Mouse (Mus musculus): ENCODE data around the gene Plcxd2. TPM values are rescaled to one million over a fixed set of nuclear protein-coding genes. Genes with fewer than 3 reads are reported as not detected.

Gene Plcxd2
- polyA plus RNA-seq, 1 experiment from 2014 or later: 16.2 TPM

DNA sequence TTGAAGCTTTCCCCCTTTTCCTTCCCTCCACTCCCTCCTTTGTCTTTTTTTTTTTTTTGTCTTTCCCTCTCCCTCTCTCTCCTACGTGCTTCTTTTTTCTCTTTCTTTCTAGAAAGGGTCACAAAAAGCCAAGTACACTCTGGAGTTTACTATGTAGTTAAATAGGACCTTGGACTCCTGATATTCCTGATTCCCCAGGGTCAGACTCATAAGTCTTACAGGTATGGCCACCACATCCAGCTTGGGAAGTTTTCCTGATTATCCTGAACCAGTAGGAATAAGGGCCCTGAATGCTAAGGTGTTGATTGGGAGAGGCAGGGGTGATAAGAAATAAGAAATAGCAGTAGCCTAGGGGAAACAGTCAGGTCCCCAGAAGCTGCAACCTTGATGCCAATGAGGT lies 9.3 kb upstream of the Plcxd2 start:
- Histone ChIP-seq H3K27ac (ENCODE audit: low read length) (no peak overlapping the region), H3K36me3 (ENCODE audit: control insufficient read depth, insufficient read depth, low read length) (no peaks in the 10 kb centered on the region), H3K9ac (ENCODE audit: low read depth, low read length) (no peak overlapping the region), H3K27me3 (ENCODE audit: control insufficient read depth, insufficient read depth, low read depth, low read length) (no peaks in the 10 kb centered on the region), H3K4me2 (ENCODE audit: low read length) (no peak overlapping the region), H3K4me3 (ENCODE audit: low read depth, low read length) (no peak overlapping the region), H3K4me1 (ENCODE audit: control insufficient read depth, insufficient read depth, low read length) (no peaks in the 10 kb centered on the region), H3K9me3 (replicated peaks; ENCODE audit: control insufficient read depth, low read length, poor library complexity, severe bottlenecking) (no peaks in the 10 kb centered on the region)
- 89% methylated on average over 1 of the region's 1 CpGs for WGBS
- no peak for ATAC-seq

- H3K27me3 ChIP-seq (ENCODE audit: control insufficient read depth, insufficient read depth, low read depth, low read length): no peaks in the 10 kb centered on the region
- H3K4me3 ChIP-seq (ENCODE audit: low read depth, low read length): no peak overlapping the region
- no peaks in the 10 kb centered on the region for H3K9me3 ChIP-seq (replicated peaks; ENCODE audit: control insufficient read depth, low read length, poor library complexity, severe bottlenecking)
- no peak overlapping the region for H3K9ac ChIP-seq (ENCODE audit: low read depth, low read length)
- no peaks in the 10 kb centered on the region for H3K36me3 ChIP-seq (ENCODE audit: control insufficient read depth, insufficient read depth, low read length)
- ATAC-seq: no peak
- peaks cover 20% of the 10 kb centered on the region for H3K4me1 ChIP-seq (ENCODE audit: control insufficient read depth, insufficient read depth, low read length)
- WGBS: 96% methylated on average over 1 of the region's 1 CpGs
- H3K4me2 ChIP-seq (ENCODE audit: low read length): no peak overlapping the region
- no peak overlapping the region for H3K27ac ChIP-seq (ENCODE audit: low read length)
Observed at GRCm38 (mm10) chr16:46011696-46012095, 1.7 kb upstream of the Plcxd2 start.

DNA sequence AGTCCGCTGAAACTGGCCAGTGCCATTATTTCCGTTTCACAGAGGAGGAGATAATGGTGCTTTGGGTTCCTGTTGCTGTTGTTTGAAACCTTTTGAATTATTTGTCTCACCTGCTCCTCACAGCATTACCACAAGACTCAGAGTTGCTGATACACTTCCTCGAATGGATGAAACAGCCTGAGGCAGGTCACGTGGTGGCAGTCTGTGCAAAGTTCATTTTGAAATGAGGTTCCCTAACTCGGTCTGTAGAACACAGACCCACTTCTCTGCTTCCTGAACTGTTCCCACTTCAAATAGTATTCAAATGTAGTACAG lies 845 bp upstream of the Plcxd2 start:
- peak overlapping the region; percentile 75 for H3K27ac ChIP-seq (ENCODE audit: low read length)
- ATAC-seq: peak; percentile 2; the same call in 1 of the 2 replicates

DNA sequence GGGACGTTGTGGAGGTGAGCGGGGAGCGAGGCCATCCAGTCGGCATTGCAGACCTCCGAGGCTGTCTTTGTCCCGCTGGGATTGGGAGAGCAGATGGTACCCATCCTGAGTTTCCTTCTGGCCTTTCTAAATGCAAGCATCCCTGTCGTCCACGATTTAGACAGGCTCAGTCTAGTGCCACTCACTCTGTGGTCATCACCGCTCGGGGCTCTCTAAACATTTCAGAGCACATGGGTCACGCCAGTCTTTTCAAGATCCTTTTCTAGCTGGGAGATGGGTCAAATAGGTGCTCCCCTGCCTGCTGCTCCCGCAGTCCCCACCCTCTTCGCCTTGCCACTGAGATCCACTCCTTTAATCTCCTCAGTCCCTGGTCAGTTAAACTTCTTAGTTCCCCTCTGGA lies 301 bp downstream of the Plcxd2 start:
- no peak; the same call in none of the 2 replicates for ATAC-seq
- Histone ChIP-seq H3K4me2 (ENCODE audit: low read length) (peak overlapping the region; percentile 83), H3K9me3 (replicated peaks; ENCODE audit: control insufficient read depth, low read length, poor library complexity, severe bottlenecking) (no peaks in the 10 kb centered on the region), H3K36me3 (ENCODE audit: control insufficient read depth, insufficient read depth, low read length) (no peaks in the 10 kb centered on the region), H3K9ac (ENCODE audit: low read depth, low read length) (peak overlapping the region; percentile 65), H3K27ac (ENCODE audit: low read length) (peak overlapping the region; percentile 73), H3K27me3 (ENCODE audit: control insufficient read depth, insufficient read depth, low read depth, low read length) (no peaks in the 10 kb centered on the region), H3K4me1 (ENCODE audit: control insufficient read depth, insufficient read depth, low read length) (peaks cover 20% of the 10 kb centered on the region), H3K4me3 (ENCODE audit: low read depth, low read length) (peak overlapping the region; percentile 67)
- 0% methylated on average over 13 of the region's 13 CpGs for WGBS

More for the DNA sequence above, 845 bp upstream of the Plcxd2 start:
- Histone ChIP-seq H3K36me3 (ENCODE audit: control insufficient read depth, insufficient read depth, low read length) (no peaks in the 10 kb centered on the region), H3K4me3 (ENCODE audit: low read depth, low read length) (peak overlapping the region; percentile 67), H3K9ac (ENCODE audit: low read depth, low read length) (peak overlapping the region; percentile 65), H3K4me1 (ENCODE audit: control insufficient read depth, insufficient read depth, low read length) (peaks cover 20% of the 10 kb centered on the region), H3K27me3 (ENCODE audit: control insufficient read depth, insufficient read depth, low read depth, low read length) (no peaks in the 10 kb centered on the region), H3K4me2 (ENCODE audit: low read length) (peak overlapping the region; percentile 83), H3K9me3 (replicated peaks; ENCODE audit: control insufficient read depth, low read length, poor library complexity, severe bottlenecking) (no peaks in the 10 kb centered on the region)
- WGBS: 7% methylated on average over 5 of the region's 5 CpGs

- Histone ChIP-seq H3K9me3 (replicated peaks; ENCODE audit: control insufficient read depth, low read length, poor library complexity, severe bottlenecking) (no peaks in the 10 kb centered on the region), H3K4me1 (ENCODE audit: control insufficient read depth, insufficient read depth, low read length) (peaks cover 20% of the 10 kb centered on the region)
Observed at GRCm38 (mm10) chr16:46008766-46009165, 1.3 kb downstream of the Plcxd2 start.

GRCm38 (mm10) chr16:46008036-46008605 lies 1.9 kb downstream of the Plcxd2 start:
- H3K27me3 ChIP-seq (ENCODE audit: control insufficient read depth, insufficient read depth, low read depth, low read length): no peaks in the 10 kb centered on the region
- peak overlapping the region; percentile 65; the same call in 1 of the 2 replicates for H3K9ac ChIP-seq (ENCODE audit: low read depth, low read length)
- no peak overlapping the region for H3K27ac ChIP-seq (ENCODE audit: low read length)
- no peak for ATAC-seq
- H3K4me1 ChIP-seq (ENCODE audit: control insufficient read depth, insufficient read depth, low read length): peaks cover 20% of the 10 kb centered on the region
- 78% methylated on average over 5 of the region's 5 CpGs for WGBS
- peak overlapping the region; percentile 67 for H3K4me3 ChIP-seq (ENCODE audit: low read depth, low read length)
- H3K36me3 ChIP-seq (ENCODE audit: control insufficient read depth, insufficient read depth, low read length): no peaks in the 10 kb centered on the region
- peak overlapping the region; percentile 83 for H3K4me2 ChIP-seq (ENCODE audit: low read length)
- no peaks in the 10 kb centered on the region for H3K9me3 ChIP-seq (replicated peaks; ENCODE audit: control insufficient read depth, low read length, poor library complexity, severe bottlenecking)

More at GRCm38 (mm10) chr16:46008766-46009165, 1.3 kb downstream of the Plcxd2 start:
- Histone ChIP-seq H3K9ac (ENCODE audit: low read depth, low read length) (peak overlapping the region; percentile 65), H3K4me2 (ENCODE audit: low read length) (peak overlapping the region; percentile 83), H3K27me3 (ENCODE audit: control insufficient read depth, insufficient read depth, low read depth, low read length) (no peaks in the 10 kb centered on the region), H3K4me3 (ENCODE audit: low read depth, low read length) (peak overlapping the region; percentile 67), H3K36me3 (ENCODE audit: control insufficient read depth, insufficient read depth, low read length) (no peaks in the 10 kb centered on the region), H3K27ac (ENCODE audit: low read length) (no peak overlapping the region)
- 70% methylated on average over 3 of the region's 3 CpGs for WGBS
- no peak for ATAC-seq

GRCm38 (mm10) chr16:46006261-46006660 lies 3.8 kb downstream of the Plcxd2 start:
- no peak overlapping the region for H3K27ac ChIP-seq (ENCODE audit: low read length)
- H3K9me3 ChIP-seq (replicated peaks; ENCODE audit: control insufficient read depth, low read length, poor library complexity, severe bottlenecking): no peaks in the 10 kb centered on the region
- ATAC-seq: no peak
- no peaks in the 10 kb centered on the region for H3K36me3 ChIP-seq (ENCODE audit: control insufficient read depth, insufficient read depth, low read length)
- H3K9ac ChIP-seq (ENCODE audit: low read depth, low read length): no peak overlapping the region
- 83% methylated on average over 10 of the region's 10 CpGs for WGBS
- H3K4me1 ChIP-seq (ENCODE audit: control insufficient read depth, insufficient read depth, low read length): peaks cover 20% of the 10 kb centered on the region
- no peak overlapping the region for H3K4me2 ChIP-seq (ENCODE audit: low read length)
- H3K4me3 ChIP-seq (ENCODE audit: low read depth, low read length): no peak overlapping the region
- H3K27me3 ChIP-seq (ENCODE audit: control insufficient read depth, insufficient read depth, low read depth, low read length): no peaks in the 10 kb centered on the region

GRCm38 (mm10) chr16:46001550-46002166 lies 8.4 kb downstream of the Plcxd2 start:
- 92% methylated on average over 10 of the region's 10 CpGs for WGBS

DNA sequence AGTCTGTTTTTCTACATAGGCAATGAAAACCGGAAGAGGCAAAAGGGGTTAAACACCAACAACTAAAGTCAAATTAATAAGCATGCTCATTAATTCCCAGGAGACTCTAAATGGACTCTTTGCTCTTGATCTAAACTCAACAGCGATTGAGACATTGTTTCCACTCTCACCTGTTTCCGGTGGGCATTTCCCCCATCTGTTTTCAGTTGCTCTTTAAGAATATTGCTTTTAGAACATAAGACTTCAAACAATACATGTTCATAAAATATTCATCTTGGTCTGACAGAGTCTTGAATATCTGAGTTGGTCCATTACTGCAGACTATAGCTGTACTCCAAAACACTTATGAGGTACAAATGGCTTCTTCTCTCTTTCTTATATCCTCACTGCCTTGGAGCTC lies 9.0 kb downstream of the Plcxd2 start:
- WGBS: 73% methylated on average over 3 of the region's 3 CpGs
- no peak for ATAC-seq
- Histone ChIP-seq H3K9me3 (replicated peaks; ENCODE audit: control insufficient read depth, low read length, poor library complexity, severe bottlenecking) (no peaks in the 10 kb centered on the region), H3K27me3 (ENCODE audit: control insufficient read depth, insufficient read depth, low read depth, low read length) (no peaks in the 10 kb centered on the region), H3K27ac (ENCODE audit: low read length) (no peak overlapping the region), H3K4me3 (ENCODE audit: low read depth, low read length) (no peak overlapping the region), H3K9ac (ENCODE audit: low read depth, low read length) (no peak overlapping the region), H3K4me1 (ENCODE audit: control insufficient read depth, insufficient read depth, low read length) (0 out of 2 replicates have a peak, but pooled peaks cover 4% of the 10 kb centered on the region), H3K4me2 (ENCODE audit: low read length) (no peak overlapping the region), H3K36me3 (ENCODE audit: control insufficient read depth, insufficient read depth, low read length) (no peaks in the 10 kb centered on the region)

More at GRCm38 (mm10) chr16:46001550-46002166, 8.4 kb downstream of the Plcxd2 start:
- no peak overlapping the region for H3K9ac ChIP-seq (ENCODE audit: low read depth, low read length)
- no peaks in the 10 kb centered on the region for H3K36me3 ChIP-seq (ENCODE audit: control insufficient read depth, insufficient read depth, low read length)
- H3K9me3 ChIP-seq (replicated peaks; ENCODE audit: control insufficient read depth, low read length, poor library complexity, severe bottlenecking): no peaks in the 10 kb centered on the region
- no peak overlapping the region for H3K27ac ChIP-seq (ENCODE audit: low read length)
- no peak overlapping the region for H3K4me3 ChIP-seq (ENCODE audit: low read depth, low read length)
- no peak for ATAC-seq
- no peak overlapping the region for H3K4me2 ChIP-seq (ENCODE audit: low read length)
- no peaks in the 10 kb centered on the region for H3K27me3 ChIP-seq (ENCODE audit: control insufficient read depth, insufficient read depth, low read depth, low read length)
- H3K4me1 ChIP-seq (ENCODE audit: control insufficient read depth, insufficient read depth, low read length): peaks cover 4% of the 10 kb centered on the region; the same call in 1 of the 2 replicates
